Mouse (Mus musculus) ovary, postnatal 10 days (tissue): ENCODE data around the gene Gja1.
"Not testable (repeated sequence)": the region's sequence is repeated elsewhere in the genome, so short reads cannot be mapped to it uniquely, and the experiment has no call there.

Experiments
- DNase-seq: peaks from one replicate; pipeline ENCODE4 v3.0.0; 2022; ENCODE audit warnings: low spot score

Gja1 gene

DNA sequence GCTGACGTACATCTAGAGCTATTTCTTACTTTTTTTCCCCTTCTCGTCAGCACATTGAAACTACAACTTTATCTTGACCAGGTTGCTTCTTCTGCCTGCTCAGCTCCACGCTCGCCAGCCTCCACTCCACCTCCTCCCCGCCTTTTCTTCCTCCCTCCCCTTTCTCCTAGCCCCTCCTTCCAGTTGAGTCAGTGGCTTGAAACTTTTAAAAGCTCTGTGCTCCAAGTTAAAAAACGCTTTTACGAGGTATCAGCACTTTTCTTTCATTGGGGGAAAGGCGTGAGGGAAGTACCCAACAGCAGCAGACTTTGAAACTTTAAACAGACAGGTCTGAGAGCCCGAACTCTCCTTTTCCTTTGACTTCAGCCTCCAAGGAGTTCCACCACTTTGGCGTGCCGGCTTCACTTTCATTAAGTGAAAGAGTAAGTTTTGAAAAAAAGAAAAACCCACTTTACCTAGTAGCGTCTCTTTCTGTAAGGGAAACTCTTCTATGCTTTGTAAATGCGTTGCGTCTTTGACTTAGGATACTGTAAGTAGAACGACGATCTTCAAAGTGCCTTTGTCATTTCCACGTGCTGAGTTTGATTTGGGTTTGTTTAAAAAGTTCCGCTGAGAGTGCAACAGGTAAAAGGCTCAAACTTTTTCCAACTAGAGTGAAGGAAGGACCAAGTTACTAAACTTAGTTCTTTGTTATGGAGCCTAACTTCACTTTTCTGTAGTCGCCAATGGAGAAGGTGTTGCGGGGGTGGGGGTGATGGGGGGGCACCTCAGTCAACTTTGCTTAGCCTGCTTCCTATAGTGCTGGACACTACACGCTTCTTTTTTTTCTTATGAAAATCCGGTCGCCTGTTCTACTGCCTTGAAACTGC is at the start of gene Gja1:
Gja1 (plus strand) TSS at position 234 of the 869 bp plus-strand sequence.
- DNase-seq = peak; percentile 27

DNA sequence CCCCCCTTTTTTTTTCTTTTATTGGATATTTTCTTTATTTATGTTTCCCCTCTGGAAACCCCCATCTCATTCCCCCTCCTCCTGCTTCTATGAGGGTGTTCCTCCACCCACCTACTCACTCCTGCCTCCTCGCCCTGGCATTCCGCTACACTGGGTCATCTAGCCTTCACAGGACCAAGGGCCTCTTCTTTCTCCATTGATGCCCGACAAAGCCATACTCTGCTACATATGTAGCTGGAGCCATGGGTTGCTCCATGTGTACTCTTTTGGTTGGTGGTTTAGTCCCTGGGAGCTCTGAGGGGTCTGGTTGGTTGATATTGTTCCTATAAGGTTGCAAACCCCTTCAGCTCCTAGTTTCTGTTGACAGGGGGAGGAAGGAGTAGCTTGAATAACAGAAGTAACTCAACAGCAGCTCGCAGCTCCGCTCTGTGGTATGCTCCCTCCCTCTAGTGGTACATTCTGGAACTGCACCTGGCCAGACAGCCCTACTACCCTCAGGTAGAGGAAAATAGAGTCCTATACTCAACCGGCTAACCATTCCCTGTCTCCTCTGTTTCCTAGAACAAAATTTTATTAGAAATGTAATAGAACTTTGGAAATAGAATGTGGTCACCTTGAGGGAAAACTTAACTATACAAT is 38.2 kb upstream of the Gja1 start:
- peak; percentile 65 for DNase-seq

DNA sequence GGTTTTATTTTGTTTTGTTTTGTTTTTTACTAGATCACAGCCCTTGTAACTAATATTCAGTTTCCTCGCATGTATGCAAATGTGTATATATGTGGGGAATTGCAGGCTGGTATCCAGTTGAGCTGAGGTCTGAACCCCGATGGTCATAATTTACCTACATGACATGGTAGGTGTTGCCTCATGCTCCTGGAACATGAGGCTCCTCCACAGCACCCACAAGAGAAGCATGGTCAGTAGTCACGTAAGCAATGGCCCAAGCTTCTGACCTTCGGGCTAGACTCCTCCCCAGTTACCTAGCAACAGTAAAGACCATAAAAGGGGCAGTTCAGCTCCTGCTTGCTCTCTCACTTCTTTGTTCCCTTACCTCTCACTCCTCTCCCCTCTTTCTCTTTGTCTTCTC is 16.7 kb upstream of the Gja1 start:
- no peak for DNase-seq

DNA sequence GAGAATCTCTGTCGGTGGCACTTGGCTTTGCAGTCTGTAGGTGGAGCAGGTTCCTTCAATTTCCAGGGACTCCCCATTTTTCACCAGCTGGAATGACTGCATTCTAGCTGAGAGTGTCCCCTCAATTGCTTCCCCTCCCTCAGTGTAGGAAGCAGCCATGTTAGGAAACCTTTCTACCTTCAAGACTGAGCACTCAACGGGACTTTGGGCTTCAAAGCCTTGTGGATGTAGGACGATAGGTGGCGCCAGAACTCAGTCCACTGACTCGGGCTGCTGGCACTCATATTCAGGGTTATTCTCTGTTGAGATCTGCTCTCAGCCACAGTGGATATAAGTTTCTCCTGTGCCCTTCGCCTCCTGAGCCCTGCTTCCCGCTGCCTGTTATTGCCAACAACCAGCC is 8.1 kb upstream of the Gja1 start:
- DNase-seq = peak; percentile 38

DNA sequence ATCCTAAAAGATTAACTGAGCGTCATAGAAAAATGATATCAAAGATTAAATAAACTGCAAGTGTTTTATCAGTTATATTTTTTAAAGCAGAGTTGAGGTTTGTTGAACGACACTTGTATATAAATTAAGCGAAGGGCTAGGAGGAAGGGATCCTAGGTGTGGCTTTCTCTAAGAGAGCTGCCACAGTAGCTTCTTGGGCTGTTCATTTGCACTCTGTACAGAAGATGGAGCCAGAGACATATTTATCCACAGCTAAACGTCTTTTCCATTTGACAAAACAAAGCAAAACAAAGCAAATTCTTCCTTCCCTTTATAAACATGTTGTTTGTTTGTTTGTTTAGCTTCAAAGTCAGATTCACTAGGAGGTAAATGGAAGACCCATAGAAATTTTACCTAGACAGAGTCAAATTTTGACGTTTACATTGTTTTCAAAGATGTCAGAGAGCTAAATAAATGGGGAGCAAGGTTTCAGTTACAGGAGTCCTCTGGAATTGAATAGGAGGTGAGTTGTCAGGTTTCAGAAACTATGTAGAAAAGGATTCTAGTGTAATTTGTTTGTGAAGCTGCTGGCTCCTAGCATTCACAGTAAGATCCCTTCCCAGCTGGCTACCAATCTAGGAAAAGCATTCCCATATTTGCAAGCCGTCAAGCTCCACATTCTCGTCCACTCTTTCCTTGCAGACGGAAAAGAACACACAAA is 4.0 kb upstream of the Gja1 start:
- DNase-seq = no peak

DNA sequence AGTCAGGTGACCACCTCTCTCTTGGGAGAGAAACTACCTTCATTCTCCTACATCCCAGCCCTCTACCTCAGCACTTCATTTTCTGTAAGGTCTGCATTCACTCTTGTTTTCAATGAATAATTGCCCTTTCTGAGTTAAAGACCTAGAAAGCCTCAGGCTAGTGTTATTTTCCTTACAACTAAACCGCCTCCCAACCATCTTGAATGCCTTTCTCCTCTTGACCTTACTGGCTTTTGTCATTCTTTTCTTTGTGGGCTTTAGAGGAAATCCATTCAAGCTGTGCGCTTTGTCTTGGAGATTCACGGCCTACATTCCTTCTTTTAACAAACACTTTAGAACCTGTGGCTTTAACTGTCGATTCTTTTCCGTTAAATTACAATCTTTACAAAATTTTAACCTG is 3.0 kb upstream of the Gja1 start:
- DNase-seq = no peak

DNA sequence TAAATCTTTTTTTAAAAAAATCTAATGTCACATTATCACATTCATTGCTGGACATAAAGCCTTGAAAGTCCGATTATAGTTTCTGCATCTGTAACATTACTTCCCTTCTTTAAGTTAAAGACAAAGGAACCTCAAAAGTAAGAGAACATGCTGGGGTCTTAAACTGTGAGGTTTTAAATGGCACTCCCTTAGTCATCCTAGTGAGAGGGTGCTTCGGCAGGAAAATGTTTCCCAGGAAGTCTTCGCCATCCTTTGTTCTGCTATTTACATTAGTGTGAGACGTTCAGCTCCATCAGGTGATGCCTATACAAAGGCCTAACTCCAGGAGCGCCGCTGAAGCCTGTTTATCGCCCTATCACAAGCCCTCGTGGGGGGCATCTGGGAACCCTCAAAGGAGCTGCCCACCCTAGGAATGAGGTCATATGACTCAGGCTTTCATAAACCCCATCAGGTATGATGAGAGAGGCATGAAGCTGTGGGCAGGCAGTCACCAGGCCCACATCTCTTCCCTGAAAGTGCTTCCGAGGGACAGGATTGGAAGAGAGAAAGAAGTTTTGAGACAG is 1.1 kb upstream of the Gja1 start:
- no peak for DNase-seq

DNA sequence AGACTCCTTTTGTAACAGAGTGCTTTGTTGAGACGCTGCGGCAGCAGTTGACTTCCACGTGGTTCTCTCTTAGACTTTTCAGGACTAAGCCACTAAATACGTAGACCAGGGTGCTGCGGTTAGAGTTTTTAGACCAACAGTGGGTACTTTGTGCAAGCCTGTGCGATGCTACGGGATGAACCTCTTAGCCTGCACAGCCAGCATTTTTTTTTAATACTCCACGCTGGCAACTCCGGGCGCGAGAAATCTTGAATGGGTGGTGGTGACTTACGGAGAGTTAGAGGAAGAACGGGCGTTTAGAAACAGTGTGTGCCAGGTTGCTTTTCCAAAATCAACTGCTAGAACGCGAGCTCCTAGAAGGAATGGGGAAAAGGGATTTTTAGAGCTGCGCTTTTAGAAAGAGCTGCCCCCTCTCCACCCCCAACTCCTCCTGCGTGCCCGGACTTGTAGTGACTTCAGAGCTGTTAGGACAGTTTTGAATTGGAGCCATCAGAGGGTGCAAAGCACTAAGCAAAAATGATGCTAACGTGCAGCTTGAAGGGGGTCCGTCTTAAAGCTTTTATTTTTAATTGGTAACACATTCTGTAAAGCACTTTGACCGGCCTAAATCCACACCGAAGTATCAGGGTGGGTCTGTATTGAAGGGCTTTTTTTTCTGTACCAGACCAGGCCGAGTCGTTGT is 977 bp downstream of the Gja1 start:
- DNase-seq = no peak

DNA sequence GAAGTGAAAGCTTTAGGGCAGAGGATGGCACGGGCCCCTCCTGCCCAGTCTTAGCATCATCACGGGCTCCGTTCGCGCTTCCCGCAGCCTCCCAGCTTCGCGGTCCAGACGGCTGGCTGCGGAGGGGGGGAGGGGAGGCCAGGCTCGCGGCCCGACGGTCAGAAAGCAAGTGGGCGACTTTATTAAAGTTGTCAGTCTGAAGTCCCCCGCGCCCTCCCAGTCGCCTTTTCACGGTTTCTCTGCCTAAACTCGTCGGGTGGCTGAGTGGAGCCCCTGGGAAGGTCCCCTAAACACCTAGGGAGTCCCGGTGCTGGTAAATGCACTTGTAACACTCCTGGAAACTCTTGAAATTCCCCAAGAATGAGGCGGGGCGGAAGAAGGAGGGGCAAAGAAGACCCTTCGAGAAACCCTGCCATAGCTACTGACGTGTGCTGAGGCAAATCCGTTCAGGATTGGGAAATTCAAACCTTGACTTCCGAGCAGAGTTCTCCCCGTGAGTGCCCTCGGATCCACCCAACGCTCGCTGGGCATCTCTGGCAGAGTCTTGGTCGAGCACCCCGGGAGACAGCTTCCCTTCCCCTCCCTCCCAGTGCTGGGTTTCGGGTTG is 1.6 kb downstream of the Gja1 start:
- DNase-seq = peak; percentile 40

DNA sequence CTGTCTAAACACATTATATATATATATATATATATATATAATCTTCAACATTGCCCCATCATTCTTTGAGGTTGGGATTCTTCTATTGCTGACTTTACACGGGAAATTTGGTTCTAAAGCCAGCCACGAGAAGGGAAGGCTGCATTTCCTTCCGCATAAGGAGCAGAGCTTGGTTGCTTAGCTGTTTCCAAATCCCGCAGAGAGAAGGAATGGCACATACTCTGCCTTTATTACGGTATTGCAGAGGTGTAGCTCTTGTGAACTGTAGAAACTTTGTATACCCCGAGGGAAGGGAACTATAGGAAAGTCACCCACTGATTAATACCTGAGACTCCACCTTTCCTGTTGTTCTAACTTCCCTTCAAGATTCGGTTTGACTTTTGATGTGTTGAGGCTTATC is 2.6 kb downstream of the Gja1 start:
- no peak for DNase-seq

DNA sequence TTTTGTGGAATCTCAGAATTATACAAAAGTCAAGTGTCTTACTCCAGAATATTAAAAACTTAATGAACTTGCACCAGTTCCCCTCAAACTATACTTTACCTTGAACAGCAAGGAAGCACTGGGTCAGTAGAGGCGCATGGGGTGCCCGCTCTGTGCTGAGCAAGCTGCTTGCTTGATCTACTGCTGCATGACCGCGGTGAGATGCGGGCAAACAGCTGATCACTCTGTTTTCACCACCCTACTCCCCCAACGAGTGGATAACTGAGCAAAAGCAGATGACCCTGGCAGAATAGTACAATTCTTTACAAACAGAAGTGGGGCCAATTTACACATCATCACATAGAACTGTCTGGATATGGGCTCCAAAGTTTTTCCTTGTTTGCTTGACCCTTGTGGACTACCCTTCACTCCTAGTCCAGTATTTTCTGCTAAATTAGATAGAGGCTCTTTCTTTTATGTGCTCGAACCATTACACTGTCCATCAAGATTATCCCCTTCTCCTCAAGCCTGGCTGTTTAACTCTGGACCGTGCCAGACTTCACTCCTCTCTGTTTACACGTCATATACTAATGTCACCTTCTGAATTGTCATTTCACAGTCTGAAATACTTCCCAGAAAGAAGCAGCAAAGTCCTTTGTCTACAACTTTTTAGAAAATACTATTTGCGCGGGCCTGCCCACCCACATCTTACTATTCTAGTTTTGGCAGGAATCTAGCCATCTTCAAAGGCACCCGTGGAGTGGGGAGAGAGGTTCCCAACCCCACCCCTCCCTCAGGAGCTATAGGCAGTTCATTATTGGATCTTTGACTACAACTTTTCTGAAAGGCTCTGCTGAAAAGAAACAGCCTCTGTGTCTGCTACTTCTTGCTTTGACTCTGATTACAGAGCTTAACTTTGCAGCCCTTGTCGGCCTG is 8.3 kb downstream of the Gja1 start:
- no peak for DNase-seq

DNA sequence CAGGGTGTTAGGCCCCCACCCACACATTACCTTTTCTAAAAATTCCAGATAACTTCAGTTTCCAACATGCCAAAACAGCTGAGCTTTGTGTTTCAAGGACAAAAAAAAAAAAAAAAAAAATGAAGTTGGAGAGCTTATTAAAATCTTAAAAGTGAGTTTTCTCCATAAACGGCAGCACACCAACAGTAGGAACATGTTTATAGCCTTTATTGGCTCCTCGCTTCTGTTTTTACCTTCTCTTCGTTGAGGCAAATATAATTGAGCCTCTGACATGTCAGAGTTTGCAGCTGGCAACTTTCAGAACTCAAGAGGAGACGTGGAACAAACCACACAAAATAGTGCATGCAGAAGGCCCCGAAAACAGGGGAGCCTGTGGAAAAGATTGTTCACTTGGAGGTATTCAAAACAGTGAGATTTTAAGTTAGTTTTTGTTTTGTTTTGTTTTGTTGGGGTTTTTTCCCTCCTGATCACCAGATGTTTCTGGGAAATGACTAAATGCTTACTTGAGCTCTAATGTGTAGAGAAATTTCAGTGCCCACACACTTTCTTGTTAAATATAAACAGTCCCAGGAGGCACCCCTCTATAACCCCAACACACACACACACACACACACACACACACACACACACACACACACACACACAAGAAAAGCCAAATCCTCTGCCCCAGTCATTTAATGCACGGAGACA is 16.1 kb downstream of the Gja1 start:
- no peak for DNase-seq

DNA sequence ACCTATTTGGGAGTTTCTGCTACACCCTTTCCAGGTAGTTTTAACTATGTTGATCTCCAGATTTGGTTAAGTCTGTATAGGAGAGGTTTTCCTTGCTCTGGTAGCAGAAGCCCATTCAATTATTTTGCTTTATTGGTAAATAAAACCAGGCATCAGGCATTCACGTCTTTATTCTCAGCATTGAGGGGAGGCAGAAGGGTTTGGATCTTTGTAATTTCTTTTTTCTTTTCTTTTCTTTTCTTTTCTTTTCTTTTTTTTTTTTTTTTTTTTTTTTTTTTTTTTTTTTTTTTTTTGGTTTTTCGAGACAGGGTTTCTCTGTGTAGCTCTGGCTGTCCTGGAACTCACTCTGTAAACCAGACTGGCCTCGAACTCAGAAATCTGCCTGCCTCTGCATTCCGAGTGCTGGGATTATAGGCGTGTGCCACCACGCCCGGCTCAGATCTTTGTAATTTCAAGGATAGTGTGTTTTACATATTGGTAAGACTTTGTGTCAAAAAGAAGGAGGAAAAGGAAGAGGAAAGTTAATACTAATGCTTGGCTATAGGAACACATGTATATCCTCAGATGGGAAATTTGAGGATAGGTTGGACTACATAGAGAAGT is 16.8 kb downstream of the Gja1 start:
- not testable (repeated sequence) for DNase-seq

DNA sequence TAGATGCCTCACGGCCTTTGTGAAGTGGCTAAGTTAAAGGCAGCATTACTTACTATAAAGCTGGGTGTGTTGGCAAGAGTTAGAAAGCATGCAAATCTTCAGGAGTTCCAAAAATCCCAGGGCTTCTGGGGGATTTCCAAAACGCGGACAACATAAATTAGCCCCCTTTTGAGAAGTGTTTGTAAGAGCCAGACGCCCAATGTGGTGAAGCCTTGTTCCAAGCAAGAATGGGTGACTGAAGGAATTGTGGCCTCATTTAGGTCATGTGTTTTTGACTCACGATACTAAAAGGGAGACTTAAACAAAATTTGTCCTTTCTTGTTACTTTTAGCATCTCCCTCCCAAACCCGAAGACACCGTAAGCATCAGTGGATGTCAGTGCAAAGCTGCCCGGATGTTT is 20.7 kb downstream of the Gja1 start:
- no peak for DNase-seq

DNA sequence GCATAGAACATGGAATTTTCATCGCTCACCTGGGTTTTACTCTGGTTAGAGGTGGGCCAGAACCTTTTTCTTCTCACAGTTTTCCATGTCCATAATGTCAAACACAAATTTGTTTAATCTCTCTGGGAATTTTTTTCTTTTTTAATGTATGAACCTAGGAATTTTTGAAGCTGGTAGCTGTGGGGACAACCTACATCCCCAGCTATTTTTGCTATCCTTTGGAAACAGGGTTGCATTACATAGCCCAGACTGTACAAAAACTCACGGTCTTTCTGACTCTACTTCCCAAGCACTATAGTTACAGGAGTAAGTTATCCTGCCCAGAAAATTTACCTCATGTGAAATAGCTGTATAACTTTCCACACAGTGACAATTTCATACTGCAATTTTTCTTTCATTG is 21.2 kb downstream of the Gja1 start:
- DNase-seq = no peak

DNA sequence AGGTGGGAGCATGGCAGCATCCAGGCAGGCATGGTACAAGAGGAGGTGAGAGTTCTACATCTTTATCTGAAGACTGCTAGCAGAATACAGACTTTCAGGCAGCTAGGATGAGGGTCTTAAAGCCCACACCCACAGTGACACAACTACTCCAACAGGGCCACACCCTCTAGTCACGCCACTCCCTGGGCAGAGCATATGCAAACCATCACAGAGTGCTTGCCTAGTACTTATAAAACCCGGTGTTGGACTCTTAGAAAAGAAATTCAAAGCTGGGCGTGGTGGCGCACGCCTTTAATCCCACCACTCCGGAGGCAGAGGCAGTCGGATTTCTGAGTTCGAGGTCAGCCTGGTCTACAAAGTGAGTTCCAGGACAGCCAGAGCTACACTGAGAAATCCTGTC is 24.3 kb downstream of the Gja1 start:
- not testable (repeated sequence) for DNase-seq

DNA sequence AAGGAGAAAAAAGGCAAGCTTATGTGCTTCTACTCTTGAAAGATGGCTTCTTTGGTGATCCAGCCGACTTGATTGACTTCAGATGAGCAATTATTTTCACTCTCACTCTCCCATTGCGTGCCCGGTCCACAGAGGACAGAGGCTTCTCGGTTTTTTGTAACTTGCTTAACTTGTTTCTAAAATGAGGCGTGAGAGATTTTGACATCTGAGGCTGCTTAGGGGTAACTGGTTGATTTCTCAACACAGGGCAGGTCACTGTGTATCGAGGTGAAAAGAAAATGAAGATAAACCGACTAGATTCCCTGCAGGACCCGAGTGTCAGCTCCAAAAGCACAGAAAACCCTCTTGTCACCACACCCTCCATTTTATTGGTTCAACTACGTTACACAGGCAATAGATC is 28.8 kb downstream of the Gja1 start:
- DNase-seq = no peak

DNA sequence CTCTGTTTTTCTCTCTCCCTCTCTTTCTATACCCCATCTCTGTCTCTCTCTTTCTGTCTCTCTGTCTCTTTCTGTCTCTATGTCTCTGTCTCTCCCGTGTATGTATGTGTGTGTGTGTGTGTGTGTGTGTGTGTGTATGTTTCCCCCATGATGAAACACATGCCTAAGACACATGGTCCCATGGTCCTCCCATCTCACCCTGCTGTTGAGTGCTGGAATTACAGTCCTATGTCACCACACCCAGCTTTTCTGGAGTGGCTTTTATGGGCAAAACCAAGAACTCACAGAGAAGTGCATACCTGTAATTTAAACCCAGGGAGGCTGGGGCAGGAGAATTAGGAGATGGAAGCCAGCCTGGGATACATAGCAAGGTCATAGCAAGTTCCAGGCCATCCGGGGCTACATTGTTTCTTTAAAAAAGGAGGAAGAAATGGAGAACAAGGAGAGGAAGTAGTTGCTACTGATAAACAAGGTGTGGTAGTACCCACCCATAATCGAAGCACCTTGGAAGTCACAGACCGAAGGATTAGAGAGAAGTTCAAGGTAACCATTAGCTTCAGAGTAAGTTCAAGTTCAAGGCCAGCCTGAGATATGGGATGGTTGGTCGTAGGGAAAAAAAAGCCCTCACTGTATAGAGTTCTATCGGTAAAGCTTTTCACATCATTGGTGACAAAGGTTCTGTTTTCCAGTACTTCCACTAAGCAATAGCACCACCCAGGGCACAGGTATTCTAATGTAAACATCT is 29.4 kb downstream of the Gja1 start:
- DNase-seq = no peak
